Mouse (Mus musculus) c-Kit-positive CD71-positive TER-119-negative erythroid progenitor cells, embryonic 14.5 days (primary cell): Measurements from ENCODE around the gene Vamp8.

ENCODE experiments used
- DNase-seq: peaks from one replicate; pipeline ENCODE4 v3.0.0-alpha.2; 2013; ENCODE audit warnings: low read depth

Gene Vamp8

GRCm38 (mm10) chr6:72389941-72390771, at the start of gene Vamp8:
Gene Vamp8, minus strand, starts transcription at chr6:72390703.
- DNase-seq = peak; percentile 51

- peak; percentile 65 for DNase-seq
These were observed 49.1 kb upstream of the Vamp8 start, which contains the start of gene Mat2a for GRCm38 (mm10) chr6:72439355-72440185. Gene Mat2a, minus strand, starts transcription at chr6:72439558.

GRCm38 (mm10) chr6:72438862-72439354, 48.4 kb upstream of the Vamp8 start:
- DNase-seq = peak; percentile 67

- DNase-seq = no peak
These were observed 47.7 kb upstream of the Vamp8 start for GRCm38 (mm10) chr6:72438226-72438625.

- DNase-seq = no peak
These were observed 41.6 kb upstream of the Vamp8 start for GRCm38 (mm10) chr6:72432153-72432552.

GRCm38 (mm10) chr6:72430989-72431921, 40.8 kb upstream of the Vamp8 start:
- DNase-seq = no peak

GRCm38 (mm10) chr6:72429061-72429842, 38.7 kb upstream of the Vamp8 start:
- DNase-seq = no peak

- DNase-seq = peak; percentile 72
These were observed 37.5 kb upstream of the Vamp8 start for GRCm38 (mm10) chr6:72428036-72428435.

GRCm38 (mm10) chr6:72425646-72426045, 35.1 kb upstream of the Vamp8 start:
- DNase-seq = no peak

GRCm38 (mm10) chr6:72420901-72421300, 30.4 kb upstream of the Vamp8 start:
- no peak for DNase-seq

GRCm38 (mm10) chr6:72419806-72420205, 29.3 kb upstream of the Vamp8 start:
- DNase-seq = no peak

- DNase-seq = peak; percentile 46
These were observed 27.8 kb upstream of the Vamp8 start for GRCm38 (mm10) chr6:72418279-72418678.

- no peak for DNase-seq
These were observed 25.7 kb upstream of the Vamp8 start for GRCm38 (mm10) chr6:72415964-72416772.

GRCm38 (mm10) chr6:72415181-72415580, 24.7 kb upstream of the Vamp8 start:
- no peak for DNase-seq

- DNase-seq = peak; percentile 92
These were observed 23.7 kb upstream of the Vamp8 start, which contains the start of gene Ggcx for GRCm38 (mm10) chr6:72414076-72414756. Gene Ggcx, plus strand, starts transcription at chr6:72414308.

- DNase-seq = no peak
These were observed 20.0 kb upstream of the Vamp8 start for GRCm38 (mm10) chr6:72410518-72410917.

- no peak for DNase-seq
These were observed 19.5 kb upstream of the Vamp8 start for GRCm38 (mm10) chr6:72410003-72410402.

- peak; percentile 77 for DNase-seq
These were observed 19.1 kb upstream of the Vamp8 start for GRCm38 (mm10) chr6:72409567-72409966.

GRCm38 (mm10) chr6:72407119-72407518, 16.6 kb upstream of the Vamp8 start:
- DNase-seq = peak; percentile 93
